Mouse (Mus musculus): ENCODE results near the gene Pthlh. TPM values are rescaled to one million over a fixed set of nuclear protein-coding genes. Genes with fewer than 3 reads are reported as not detected.

Gene Pthlh
- total and polyA plus RNA-seq, 2 experiments from 2014 or later, result 3.2 to 4.8 TPM

- ATAC-seq (no peak), DNase-seq (ENCODE audit: low spot score) (no peak)
- Histone ChIP-seq H3K4me2 (ENCODE audit: low read depth, low read length) (no peak overlapping the region), H3K4me3 (ENCODE audit: low read length) (no peak overlapping the region), H3K27ac (no peak overlapping the region), H3K4me1 (ENCODE audit: insufficient read depth, low read length) (no peaks in the 10 kb centered on the region), H3K9ac (replicated peaks; ENCODE audit: low read length) (no peak overlapping the region), H3K9me3 (ENCODE audit: low read length) (no peaks in the 10 kb centered on the region), H3K27me3 (ENCODE audit: insufficient read depth, low read length) (no peaks in the 10 kb centered on the region), H3K36me3 (ENCODE audit: insufficient read depth, low read length) (no peaks in the 10 kb centered on the region)
- 69% methylated on average over 5 of the region's 5 CpGs for WGBS
- TF ChIP-seq CTCF (IDR thresholded peaks at IDR 0.05; ENCODE audit: low read depth), result no peak
These were observed 56.1 kb downstream of the Pthlh start for GRCm38 (mm10) chr6:147207821-147208330.

Other genes starting within 250 kb of the Pthlh start
- 0.50 TPM in 1 of 2 replicates, not detected in the other for gene Rep15, start 231.6 kb downstream of the Pthlh start, total RNA-seq (2014; rRNA removed)
- 0.48 TPM in 2 replicates for gene Rep15, start 231.6 kb downstream of the Pthlh start, polyA plus RNA-seq (2015; fragmentation: Nextera tagmentation; extraction: Ambion mirVana)
- gene Mrps35, start 221.4 kb downstream of the Pthlh start, total RNA-seq (2014; rRNA removed), result 8.3 and 8.7 TPM in 2 replicates
- 78.5 and 79.9 TPM in 2 replicates for gene Mrps35, start 221.4 kb downstream of the Pthlh start, polyA plus RNA-seq (2015; fragmentation: Nextera tagmentation; extraction: Ambion mirVana)
- gene Mansc4, start 177.2 kb downstream of the Pthlh start, total RNA-seq (2014; rRNA removed), result 0.40 and 1.7 TPM in 2 replicates
- gene Mansc4, start 177.2 kb downstream of the Pthlh start, polyA plus RNA-seq (2015; fragmentation: Nextera tagmentation; extraction: Ambion mirVana), result 1.4 and 2.0 TPM in 2 replicates
- 29.7 and 31.7 TPM in 2 replicates for gene Klhl42, start 172.8 kb downstream of the Pthlh start, total RNA-seq (2014; rRNA removed)
- 5.4 and 5.7 TPM in 2 replicates for gene Klhl42, start 172.8 kb downstream of the Pthlh start, polyA plus RNA-seq (2015; fragmentation: Nextera tagmentation; extraction: Ambion mirVana)
- 32.4 and 40.6 TPM in 2 replicates for gene Ccdc91, start 211.6 kb upstream of the Pthlh start, total RNA-seq (2014; rRNA removed)
- gene Ccdc91, start 211.6 kb upstream of the Pthlh start, polyA plus RNA-seq (2015; fragmentation: Nextera tagmentation; extraction: Ambion mirVana), result 38.3 and 39.3 TPM in 2 replicates